Mouse (Mus musculus): ENCODE measurements around the gene Rabgap1l. TPM values are rescaled to one million over a fixed set of nuclear protein-coding genes. Genes with fewer than 3 reads are reported as not detected.

Rabgap1l gene
- polyA plus RNA-seq, 1 experiment from 2014 or later: 49.4 TPM

- no peaks in the 10 kb centered on the region for H3K36me3 ChIP-seq (ENCODE audit: control insufficient read depth, insufficient read depth)
- no peak overlapping the region for H3K27ac ChIP-seq (ENCODE audit: low read length)
- no peaks in the 10 kb centered on the region for H3K9me3 ChIP-seq (ENCODE audit: control insufficient read depth, low read length)
- H3K4me2 ChIP-seq (ENCODE audit: low read length): no peak overlapping the region
- peaks cover 2% of the 10 kb centered on the region; the same call in 1 of the 2 replicates for H3K4me1 ChIP-seq (replicated peaks; ENCODE audit: control insufficient read depth, insufficient read depth, low read length)
- no peak for ATAC-seq
- 78% methylated on average over 1 of the region's 1 CpGs for WGBS
- no peak overlapping the region for H3K9ac ChIP-seq (replicated peaks; ENCODE audit: low read depth, low read length)
- no peak overlapping the region for H3K4me3 ChIP-seq (replicated peaks; ENCODE audit: low read length)
- no peaks in the 10 kb centered on the region for H3K27me3 ChIP-seq (replicated peaks; ENCODE audit: control insufficient read depth, insufficient read depth, low read length)
Measured at GRCm38 (mm10) chr1:160409123-160409522, 383.9 kb downstream of the Rabgap1l start.

- Histone ChIP-seq H3K4me2 (ENCODE audit: low read length) (no peak overlapping the region), H3K9me3 (ENCODE audit: control insufficient read depth, low read length) (no peaks in the 10 kb centered on the region), H3K4me3 (replicated peaks; ENCODE audit: low read length) (no peak overlapping the region), H3K9ac (replicated peaks; ENCODE audit: low read depth, low read length) (no peak overlapping the region), H3K27me3 (replicated peaks; ENCODE audit: control insufficient read depth, insufficient read depth, low read length) (no peaks in the 10 kb centered on the region), H3K36me3 (ENCODE audit: control insufficient read depth, insufficient read depth) (no peaks in the 10 kb centered on the region), H3K27ac (ENCODE audit: low read length) (no peak overlapping the region), H3K4me1 (replicated peaks; ENCODE audit: control insufficient read depth, insufficient read depth, low read length) (peaks cover 2% of the 10 kb centered on the region; the same call in 1 of the 2 replicates)
- WGBS: 70% methylated on average over 4 of the region's 4 CpGs
- ATAC-seq: no peak
Measured at GRCm38 (mm10) chr1:160408302-160408897, 384.6 kb downstream of the Rabgap1l start.

- H3K9me3 ChIP-seq (ENCODE audit: control insufficient read depth, low read length): no peaks in the 10 kb centered on the region
- H3K36me3 ChIP-seq (ENCODE audit: control insufficient read depth, insufficient read depth): no peaks in the 10 kb centered on the region
- H3K27ac ChIP-seq (ENCODE audit: low read length): no peak overlapping the region
- H3K4me1 ChIP-seq (replicated peaks; ENCODE audit: control insufficient read depth, insufficient read depth, low read length): no peaks in the 10 kb centered on the region
- no peak for ATAC-seq
- no peaks in the 10 kb centered on the region for H3K27me3 ChIP-seq (replicated peaks; ENCODE audit: control insufficient read depth, insufficient read depth, low read length)
- no peak overlapping the region for H3K4me2 ChIP-seq (ENCODE audit: low read length)
- no peak overlapping the region for H3K4me3 ChIP-seq (replicated peaks; ENCODE audit: low read length)
- no peak overlapping the region for H3K9ac ChIP-seq (replicated peaks; ENCODE audit: low read depth, low read length)
Measured at GRCm38 (mm10) chr1:160399428-160399827, 393.6 kb downstream of the Rabgap1l start.

GRCm38 (mm10) chr1:160397037-160397436, 396.0 kb downstream of the Rabgap1l start:
- Histone ChIP-seq H3K4me2 (ENCODE audit: low read length) (no peak overlapping the region), H3K36me3 (ENCODE audit: control insufficient read depth, insufficient read depth) (no peaks in the 10 kb centered on the region), H3K27ac (ENCODE audit: low read length) (no peak overlapping the region), H3K4me1 (replicated peaks; ENCODE audit: control insufficient read depth, insufficient read depth, low read length) (no peaks in the 10 kb centered on the region), H3K9me3 (ENCODE audit: control insufficient read depth, low read length) (no peaks in the 10 kb centered on the region), H3K4me3 (replicated peaks; ENCODE audit: low read length) (no peak overlapping the region), H3K9ac (replicated peaks; ENCODE audit: low read depth, low read length) (no peak overlapping the region), H3K27me3 (replicated peaks; ENCODE audit: control insufficient read depth, insufficient read depth, low read length) (no peaks in the 10 kb centered on the region)
- WGBS: 73% methylated on average over 2 of the region's 2 CpGs
- no peak for ATAC-seq

- 55% methylated on average over 2 of the region's 2 CpGs for WGBS
- ATAC-seq: no peak
- H3K4me3 ChIP-seq (replicated peaks; ENCODE audit: low read length): no peak overlapping the region
Measured at GRCm38 (mm10) chr1:160387446-160387845, 405.6 kb downstream of the Rabgap1l start.

GRCm38 (mm10) chr1:160378367-160378766, 414.6 kb downstream of the Rabgap1l start:
- H3K9me3 ChIP-seq (ENCODE audit: control insufficient read depth, low read length): no peaks in the 10 kb centered on the region
- WGBS: 96% methylated on average over 1 of the region's 1 CpGs
- no peak overlapping the region for H3K9ac ChIP-seq (replicated peaks; ENCODE audit: low read depth, low read length)
- ATAC-seq: peak; percentile 2; the same call in 1 of the 2 replicates
- no peak overlapping the region for H3K27ac ChIP-seq (ENCODE audit: low read length)
- no peaks in the 10 kb centered on the region for H3K27me3 ChIP-seq (replicated peaks; ENCODE audit: control insufficient read depth, insufficient read depth, low read length)
- no peaks in the 10 kb centered on the region for H3K36me3 ChIP-seq (ENCODE audit: control insufficient read depth, insufficient read depth)
- H3K4me2 ChIP-seq (ENCODE audit: low read length): no peak overlapping the region
- H3K4me3 ChIP-seq (replicated peaks; ENCODE audit: low read length): no peak overlapping the region
- H3K4me1 ChIP-seq (replicated peaks; ENCODE audit: control insufficient read depth, insufficient read depth, low read length): no peaks in the 10 kb centered on the region

More at GRCm38 (mm10) chr1:160387446-160387845, 405.6 kb downstream of the Rabgap1l start:
- Histone ChIP-seq H3K4me1 (replicated peaks; ENCODE audit: control insufficient read depth, insufficient read depth, low read length) (no peaks in the 10 kb centered on the region), H3K27ac (ENCODE audit: low read length) (no peak overlapping the region), H3K9ac (replicated peaks; ENCODE audit: low read depth, low read length) (no peak overlapping the region), H3K27me3 (replicated peaks; ENCODE audit: control insufficient read depth, insufficient read depth, low read length) (no peaks in the 10 kb centered on the region), H3K9me3 (ENCODE audit: control insufficient read depth, low read length) (no peaks in the 10 kb centered on the region), H3K4me2 (ENCODE audit: low read length) (no peak overlapping the region), H3K36me3 (ENCODE audit: control insufficient read depth, insufficient read depth) (no peaks in the 10 kb centered on the region)

GRCm38 (mm10) chr1:160377337-160378336, 415.4 kb downstream of the Rabgap1l start:
- H3K9ac ChIP-seq (replicated peaks; ENCODE audit: low read depth, low read length): no peak overlapping the region

GRCm38 (mm10) chr1:160374490-160374889, 418.5 kb downstream of the Rabgap1l start:
- no peak overlapping the region for H3K27ac ChIP-seq (ENCODE audit: low read length)
- no peaks in the 10 kb centered on the region for H3K27me3 ChIP-seq (replicated peaks; ENCODE audit: control insufficient read depth, insufficient read depth, low read length)
- no peaks in the 10 kb centered on the region for H3K9me3 ChIP-seq (ENCODE audit: control insufficient read depth, low read length)
- H3K4me3 ChIP-seq (replicated peaks; ENCODE audit: low read length): no peak overlapping the region
- H3K9ac ChIP-seq (replicated peaks; ENCODE audit: low read depth, low read length): no peak overlapping the region
- no peak overlapping the region for H3K4me2 ChIP-seq (ENCODE audit: low read length)
- H3K36me3 ChIP-seq (ENCODE audit: control insufficient read depth, insufficient read depth): no peaks in the 10 kb centered on the region
- H3K4me1 ChIP-seq (replicated peaks; ENCODE audit: control insufficient read depth, insufficient read depth, low read length): 0 out of 2 replicates have a peak, but pooled peaks cover 4% of the 10 kb centered on the region
- ATAC-seq: no peak

More at GRCm38 (mm10) chr1:160377337-160378336, 415.4 kb downstream of the Rabgap1l start:
- Histone ChIP-seq H3K9me3 (ENCODE audit: control insufficient read depth, low read length) (no peaks in the 10 kb centered on the region), H3K4me1 (replicated peaks; ENCODE audit: control insufficient read depth, insufficient read depth, low read length) (no peaks in the 10 kb centered on the region), H3K4me3 (replicated peaks; ENCODE audit: low read length) (no peak overlapping the region), H3K36me3 (ENCODE audit: control insufficient read depth, insufficient read depth) (no peaks in the 10 kb centered on the region), H3K27ac (ENCODE audit: low read length) (no peak overlapping the region), H3K27me3 (replicated peaks; ENCODE audit: control insufficient read depth, insufficient read depth, low read length) (no peaks in the 10 kb centered on the region), H3K4me2 (ENCODE audit: low read length) (no peak overlapping the region)
- WGBS: 59% methylated on average over 10 of the region's 10 CpGs
- peak; percentile 96 for ATAC-seq

- no peak overlapping the region for H3K4me2 ChIP-seq (ENCODE audit: low read length)
- 85% methylated on average over 7 of the region's 7 CpGs for WGBS
- H3K4me3 ChIP-seq (replicated peaks; ENCODE audit: low read length): no peak overlapping the region
- H3K4me1 ChIP-seq (replicated peaks; ENCODE audit: control insufficient read depth, insufficient read depth, low read length): 0 out of 2 replicates have a peak, but pooled peaks cover 4% of the 10 kb centered on the region
- no peaks in the 10 kb centered on the region for H3K36me3 ChIP-seq (ENCODE audit: control insufficient read depth, insufficient read depth)
- no peaks in the 10 kb centered on the region for H3K9me3 ChIP-seq (ENCODE audit: control insufficient read depth, low read length)
- H3K9ac ChIP-seq (replicated peaks; ENCODE audit: low read depth, low read length): no peak overlapping the region
- no peaks in the 10 kb centered on the region for H3K27me3 ChIP-seq (replicated peaks; ENCODE audit: control insufficient read depth, insufficient read depth, low read length)
- ATAC-seq: no peak
- no peak overlapping the region for H3K27ac ChIP-seq (ENCODE audit: low read length)
Measured at GRCm38 (mm10) chr1:160373306-160373705, 419.7 kb downstream of the Rabgap1l start.
